Mouse (Mus musculus) E14TG2a.4 (cell line): ENCODE data around the gene Gm10134.

ENCODE experiments used
- CTCF ChIP-seq: conservative IDR thresholded peaks from 2 replicates; pipeline ENCODE4 v1.5.1; 2014; ENCODE audit warnings: low read length
- NANOG ChIP-seq: IDR thresholded peaks from 2 replicates; pipeline ENCODE4 v1.6.1; 2014; ENCODE audit warnings: borderline replicate concordance, low read length, mixed read lengths
- POU5F1 ChIP-seq: IDR thresholded peaks from 2 replicates; pipeline ENCODE4 v1.6.1; 2014; ENCODE audit warnings: low read length, borderline replicate concordance

DNA sequence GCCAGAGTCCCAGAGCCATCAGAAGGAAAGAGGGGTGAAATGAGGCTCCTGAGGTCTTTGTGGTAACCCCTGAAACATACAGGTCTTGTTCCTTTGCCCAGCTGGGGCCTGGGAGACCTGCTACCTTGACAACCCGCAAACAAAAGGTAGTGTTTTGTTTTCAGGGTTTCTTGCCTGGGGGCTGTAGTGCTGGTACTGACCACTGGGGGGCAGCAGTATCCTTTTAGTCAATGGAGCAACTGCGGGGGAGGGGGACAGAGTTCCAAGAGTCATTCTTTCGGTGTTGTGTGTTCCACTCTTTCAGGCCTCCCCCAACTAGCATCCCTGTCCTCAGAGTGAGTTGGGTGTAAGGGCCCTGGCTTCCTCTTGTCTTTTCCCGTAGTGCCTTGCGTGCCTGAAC, 8.6 kb downstream of the Gm10134 start:
- TF ChIP-seq CTCF (peak; percentile 99), NANOG (no peak), POU5F1 (no peak)
